Mouse (Mus musculus) MEL (cell line): ENCODE measurements at regions not wholly inside any gene's neighbourhood (a gene's known extent, or its start where the extent isn't known, plus 50 kb on each side); places are given as distances from the start of the nearest gene placed in this dataset.

Experiments used
- DNase-seq: peaks from one replicate; pipeline ENCODE4 v3.0.0; 2011; ENCODE audit warnings: low read depth, low spot score
- H3K27ac ChIP-seq: 2 replicates; pipeline ENCODE4 v1.5.1; 2012; ENCODE audit warnings: low read depth, mild to moderate bottlenecking, control low read depth, low read length, moderate library complexity; ENCODE audit not compliant: control insufficient read depth
- H3K27me3 ChIP-seq, 2 experiments: fragments of 150-350 bp in 1 of 2; sonication (generic) in 1 of 2; 2 replicates each; pipeline ENCODE4 v1.6.1; 2012; ENCODE audit warnings: low read length in 2 of 2, mild to moderate bottlenecking in 2 of 2, improper control_type of control experiment in 1 of 2, moderate library complexity in 1 of 2; ENCODE audit not compliant: insufficient read depth in 2 of 2, control insufficient read depth in 1 of 2
- H3K36me3 ChIP-seq, 2 experiments: 2 replicates each; pipeline ENCODE4 v1.6.1; 2012 to 2014; ENCODE audit warnings: low read length in 2 of 2, improper control_type of control experiment in 1 of 2, inconsistent platforms in 1 of 2, mild to moderate bottlenecking in 1 of 2; ENCODE audit not compliant: insufficient read depth in 2 of 2, control insufficient read depth in 1 of 2
- H3K4me1 ChIP-seq, 2 experiments: fragments of 150-350 bp in 1 of 2; sonication (generic) in 1 of 2; 2 replicates each; pipeline ENCODE4 v1.6.1; 2012; ENCODE audit warnings: low read length in 2 of 2, improper control_type of control experiment in 1 of 2, mild to moderate bottlenecking in 1 of 2; ENCODE audit not compliant: insufficient read depth in 2 of 2, control insufficient read depth in 1 of 2
- H3K4me3 ChIP-seq, 2 experiments: fragments of 150-350 bp in 1 of 2; sonication (generic) in 1 of 2; 2 replicates each; pipeline ENCODE4 v1.5.1; 2012; ENCODE audit warnings: low read depth in 2 of 2, low read length in 2 of 2, mild to moderate bottlenecking in 2 of 2, moderate library complexity in 2 of 2, control low read depth in 1 of 2, improper control_type of control experiment in 1 of 2; ENCODE audit not compliant: control insufficient read depth in 1 of 2, insufficient read depth in 1 of 2
- H3K79me2 ChIP-seq: 2 replicates; pipeline ENCODE4 v1.6.1; 2012; ENCODE audit warnings: mild to moderate bottlenecking, low read length, moderate library complexity; ENCODE audit not compliant: control insufficient read depth, poor library complexity, insufficient read depth
- H3K9ac ChIP-seq: 2 replicates; pipeline ENCODE4 v1.6.1; 2012; ENCODE audit warnings: low read depth, mild to moderate bottlenecking, control low read depth, low read length, moderate library complexity; ENCODE audit not compliant: control insufficient read depth, poor library complexity, severe bottlenecking
- H3K9me3 ChIP-seq: fragments of 150-350 bp; sonication (generic); replicated peaks from 2 replicates; pipeline ENCODE4 v1.6.1; 2012; ENCODE audit warnings: mild to moderate bottlenecking, low read length, improper control_type of control experiment, moderate library complexity; ENCODE audit not compliant: insufficient read depth
- E2F4 ChIP-seq: IDR thresholded peaks from 2 replicates; pipeline ENCODE4 v1.6.1; 2011; ENCODE audit warnings: low read depth, low read length, improper control_type of control experiment, borderline replicate concordance
- ETS1 ChIP-seq: IDR thresholded peaks from 2 replicates; pipeline ENCODE4 v1.6.1; 2012; ENCODE audit warnings: low read depth, mild to moderate bottlenecking, inconsistent platforms, low read length, improper control_type of control experiment, moderate library complexity
- GABPA ChIP-seq: IDR thresholded peaks from 2 replicates; pipeline ENCODE4 v1.6.1; 2012; ENCODE audit warnings: low read depth, mild to moderate bottlenecking, inconsistent platforms, low read length, improper control_type of control experiment, moderate library complexity
- JUND ChIP-seq: IDR thresholded peaks from 2 replicates; pipeline ENCODE4 v1.6.1; 2011; ENCODE audit warnings: low read depth, mild to moderate bottlenecking, improper control_type of control experiment, low read length
- KAT2A ChIP-seq: conservative IDR thresholded peaks from 2 replicates; pipeline ENCODE4 v1.6.1; 2012; ENCODE audit warnings: low read depth, low read length, improper control_type of control experiment, inconsistent platforms
- MAFK ChIP-seq: IDR thresholded peaks from 2 replicates; pipeline ENCODE4 v1.6.1; 2011; ENCODE audit warnings: low read depth, mild to moderate bottlenecking, low read length, improper control_type of control experiment, borderline replicate concordance
- MAX ChIP-seq: IDR thresholded peaks from 2 replicates; pipeline ENCODE4 v1.6.1; 2011; ENCODE audit warnings: low read length, improper control_type of control experiment
- MAZ ChIP-seq: IDR thresholded peaks from 2 replicates; pipeline ENCODE4 v1.6.1; 2012; ENCODE audit warnings: low read depth, mild to moderate bottlenecking, inconsistent platforms, low read length, improper control_type of control experiment
- MYB ChIP-seq: IDR thresholded peaks from 2 replicates; pipeline ENCODE4 v1.6.1; 2011; ENCODE audit warnings: mild to moderate bottlenecking, low read depth, low read length, improper control_type of control experiment
- NELFE ChIP-seq: IDR thresholded peaks from 2 replicates; pipeline ENCODE4 v1.6.1; 2011; ENCODE audit warnings: low read depth, low read length, improper control_type of control experiment
- RCOR1 ChIP-seq: IDR thresholded peaks from 2 replicates; pipeline ENCODE4 v1.6.1; 2012; ENCODE audit warnings: low read depth, mild to moderate bottlenecking, inconsistent platforms, low read length, improper control_type of control experiment
- TAL1 ChIP-seq: IDR thresholded peaks from 2 replicates; pipeline ENCODE4 v1.6.1; 2012; ENCODE audit warnings: mild to moderate bottlenecking, inconsistent platforms, low read length, moderate library complexity, mixed read lengths
- TBP ChIP-seq: IDR thresholded peaks from 2 replicates; pipeline ENCODE4 v1.8.0; 2011; ENCODE audit warnings: low read depth, low read length, improper control_type of control experiment
- TCF12 ChIP-seq: IDR thresholded peaks from 2 replicates; pipeline ENCODE4 v1.6.1; 2014; ENCODE audit warnings: low read depth, mild to moderate bottlenecking, inconsistent platforms, low read length, improper control_type of control experiment, moderate library complexity
- UBTF ChIP-seq: IDR thresholded peaks from 2 replicates; pipeline ENCODE4 v1.6.1; 2012; ENCODE audit warnings: low read depth, mild to moderate bottlenecking, inconsistent platforms, low read length, improper control_type of control experiment, moderate library complexity, borderline replicate concordance; ENCODE audit not compliant: insufficient read depth
- ZMIZ1 ChIP-seq: IDR thresholded peaks from 2 replicates; pipeline ENCODE4 v1.6.1; 2012; ENCODE audit warnings: low read depth, mild to moderate bottlenecking, inconsistent platforms, low read length, improper control_type of control experiment, moderate library complexity
- ZNF384 ChIP-seq: IDR thresholded peaks from 2 replicates; pipeline ENCODE4 v1.6.1; 2012; ENCODE audit warnings: low read depth, mild to moderate bottlenecking, inconsistent platforms, low read length, improper control_type of control experiment

GRCm38 (mm10) chr12:97927036-97927435 lies 332.2 kb downstream of the Galc start:
- no peaks in the 10 kb centered on the region for H3K4me1 ChIP-seq
- no peaks in the 10 kb centered on the region for H3K79me2 ChIP-seq
- no peak overlapping the region for H3K4me3 ChIP-seq
- no peak for DNase-seq
- H3K27me3 ChIP-seq = no peaks in the 10 kb centered on the region
- no peaks in the 10 kb centered on the region for H3K9me3 ChIP-seq
- no peak overlapping the region for H3K27ac ChIP-seq
- no peak overlapping the region for H3K9ac ChIP-seq
- TF ChIP-seq MYB (no peak), E2F4 (no peak), TAL1 (no peak), MAFK (no peak)
- TF ChIP-seq, all 39 proteins: peak for 0
- no peaks in the 10 kb centered on the region for H3K36me3 ChIP-seq

GRCm38 (mm10) chr12:97921349-97922264 lies 337.7 kb downstream of the Galc start:
- Histone ChIP-seq H3K27ac (no peak overlapping the region), H3K4me1 (no peaks in the 10 kb centered on the region), H3K9me3 (no peaks in the 10 kb centered on the region), H3K9ac (no peak overlapping the region), H3K79me2 (no peaks in the 10 kb centered on the region), H3K4me3 (no peak overlapping the region), H3K27me3 (no peaks in the 10 kb centered on the region), H3K36me3 (no peaks in the 10 kb centered on the region)
- no peak for TF ChIP-seq TAL1
- no peak for TF ChIP-seq RCOR1
- TF ChIP-seq NELFE = no peak
- no peak for TF ChIP-seq GABPA
- no peak for TF ChIP-seq UBTF
- no peak for TF ChIP-seq MAX
- no peak for TF ChIP-seq KAT2A
- no peak for TF ChIP-seq ZNF384
- no peak for TF ChIP-seq ZMIZ1
- no peak for TF ChIP-seq ETS1
- no peak for TF ChIP-seq JUND
- no peak for TF ChIP-seq MAFK
- no peak for TF ChIP-seq TCF12
- TF ChIP-seq TBP = no peak
- no peak for TF ChIP-seq MAZ
- no peak for DNase-seq
